Mouse (Mus musculus): ENCODE measurements around the gene Rps19bp1.

DNA sequence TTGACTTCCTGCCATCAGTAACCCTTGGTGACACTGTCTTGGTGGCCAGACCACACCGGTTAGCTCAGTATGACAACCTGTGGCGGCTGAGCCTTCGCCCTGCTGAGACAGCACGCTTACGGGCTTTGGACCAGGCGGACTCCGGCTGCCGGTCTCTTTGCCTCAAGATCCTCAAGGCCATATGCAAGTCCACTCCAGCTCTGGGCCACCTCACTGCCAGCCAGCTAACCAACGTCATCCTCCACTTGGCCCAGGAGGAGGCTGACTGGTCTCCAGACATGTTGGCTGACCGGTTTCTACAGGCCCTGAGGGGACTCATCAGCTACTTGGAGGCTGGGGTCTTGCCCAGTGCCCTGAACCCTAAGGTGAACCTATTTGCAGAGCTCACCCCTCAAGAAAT is 14.4 kb downstream of the Rps19bp1 start:
- TF ChIP-seq CTCF (IDR thresholded peaks at IDR 0.05; ENCODE audit: low read depth, low read length) (no peak), POLR2A (IDR thresholded peaks at IDR 0.05; ENCODE audit: borderline replicate concordance, low read depth, low read length) (no peak)

All from bone marrow macrophage, adult 2 months (primary cell).